In genomic region chr9:50782155-50782554, GRCm38 (mm10) we compare ENCODE assay signal across 8 mouse cellular contexts. TPM values are rescaled to one million over a fixed set of nuclear protein-coding genes. Genes with fewer than 3 reads are reported as not detected.
DNase-seq lines count a peak whose midpoint lies in the region; ATAC-seq lines count a peak whose summit lies in the region.

No protein-coding gene starts in this region.

- DNase-seq in frontal cortex, postnatal 36 days (ENCODE audit: low spot score in 2 of 2), result peak; percentile 16 to 24
- DNase-seq in right cerebral cortex, adult 2 months (ENCODE audit: low spot score in 2 of 2), result peak; percentile 25 to 46
- no peak for DNase-seq in right cerebral cortex, postnatal 25 days
- peak; percentile 50 for DNase-seq in lung, postnatal 36 days
- DNase-seq in thymus, postnatal 14 days, result peak; percentile 72
- no peak for DNase-seq in gastrocnemius, postnatal 25 days

- ATAC-seq in frontal cortex, adult (ENCODE audit: low TSS enrichment), result no peak
- peak; percentile 74 for ATAC-seq in common myeloid progenitor, adult 5-6 weeks (replicated peaks; ENCODE audit: low read depth, poor library complexity, severe bottlenecking)

RNA-seq across cellular contexts. Expression of gene 1110032A03Rik, which starts 6.8 kb away (rescaled TPM):
- total RNA-seq in common myeloid progenitor, adult 5-6 weeks (2017), result 13.8 and 22.6 TPM in 2 replicates
- total RNA-seq in gastrocnemius, postnatal 25 days (2021), result 10 to 100 TPM in 1 of 2 experiments, 1 to 10 TPM in 1; 9.0 to 10.7 TPM

RNA-seq across cellular contexts. Expression of gene Alg9, which starts 7.3 kb away (rescaled TPM):
- total RNA-seq in common myeloid progenitor, adult 5-6 weeks (2017), result 21.2 and 23.3 TPM in 2 replicates
- total RNA-seq in gastrocnemius, postnatal 25 days (2021), result 10 to 100 TPM in 1 of 2 experiments, 1 to 10 TPM in 1; 9.0 to 10.5 TPM

RNA-seq across cellular contexts. Expression of gene Fdxacb1, which starts 14.1 kb away (rescaled TPM):
- total RNA-seq in common myeloid progenitor, adult 5-6 weeks (2017), result 5.5 and 8.8 TPM in 2 replicates
- total RNA-seq in gastrocnemius, postnatal 25 days (2021), result 1 to 10 TPM; 3.7 to 3.9 TPM

RNA-seq across cellular contexts. Expression of gene Hspb2, which starts 30.0 kb away (rescaled TPM):
- total RNA-seq in common myeloid progenitor, adult 5-6 weeks (2017), result not detected in 2 replicates
- total RNA-seq in gastrocnemius, postnatal 25 days (2021), result 100 to 1,000 TPM; 106 to 134 TPM

RNA-seq across cellular contexts. Expression of gene Cryab, which starts 31.0 kb away (rescaled TPM):
- 0.41 TPM in 1 of 2 replicates, not detected in the other for total RNA-seq in common myeloid progenitor, adult 5-6 weeks (2017)
- total RNA-seq in gastrocnemius, postnatal 25 days (2021), result 1,000 to 10,000 TPM; 1,104 to 3,330 TPM

Comparison
In these comparisons a context has a peak if more than half of its experiments do, and no peak if none do; other contexts are left out.
1. DNase-seq: peak in frontal cortex, postnatal 36 days (2 of 2), right cerebral cortex, adult 2 months (2 of 2), lung, postnatal 36 days (single experiment) and thymus, postnatal 14 days (single experiment); none in right cerebral cortex, postnatal 25 days (single experiment) and gastrocnemius, postnatal 25 days (single experiment).